Mouse (Mus musculus): ENCODE results near the gene Fank1. TPM values are rescaled to one million over a fixed set of nuclear protein-coding genes. Genes with fewer than 3 reads are reported as not detected.

The Fank1 gene
- polyA plus RNA-seq, 1 experiment from 2014 or later: 0.64 TPM

GRCm38 (mm10) chr7:133744209-133744608 is 32.5 kb upstream of the Fank1 start:
- no peaks in the 10 kb centered on the region for H3K9me3 ChIP-seq (ENCODE audit: control insufficient read depth, low read length)
- H3K36me3 ChIP-seq (ENCODE audit: control insufficient read depth, insufficient read depth, low read length): peaks cover 23% of the 10 kb centered on the region
- no peak overlapping the region for H3K4me3 ChIP-seq (ENCODE audit: low read depth, low read length)
- WGBS: 71% methylated on average over 1 of the region's 1 CpGs
- H3K9ac ChIP-seq (ENCODE audit: low read length): no peak overlapping the region
- no peak overlapping the region for H3K4me2 ChIP-seq (ENCODE audit: low read length)
- no peaks in the 10 kb centered on the region for H3K27me3 ChIP-seq (replicated peaks; ENCODE audit: control insufficient read depth, insufficient read depth, low read length)
- ATAC-seq (replicated peaks; ENCODE audit: low FRiP score, low TSS enrichment, low read depth) (no peak), DNase-seq (ENCODE audit: low spot score) (no peak)
- peaks cover 7% of the 10 kb centered on the region for H3K4me1 ChIP-seq (replicated peaks; ENCODE audit: control insufficient read depth, insufficient read depth, low read length)
- no peak overlapping the region for H3K27ac ChIP-seq (ENCODE audit: low read depth)

- DNase-seq (ENCODE audit: low spot score): no peak
- no peak for ATAC-seq (replicated peaks; ENCODE audit: low FRiP score, low TSS enrichment, low read depth)
- Histone ChIP-seq H3K9ac (ENCODE audit: low read length) (no peak overlapping the region), H3K27me3 (replicated peaks; ENCODE audit: control insufficient read depth, insufficient read depth, low read length) (no peaks in the 10 kb centered on the region), H3K4me1 (replicated peaks; ENCODE audit: control insufficient read depth, insufficient read depth, low read length) (peaks cover 7% of the 10 kb centered on the region), H3K4me3 (ENCODE audit: low read depth, low read length) (no peak overlapping the region), H3K9me3 (ENCODE audit: control insufficient read depth, low read length) (no peaks in the 10 kb centered on the region), H3K27ac (ENCODE audit: low read depth) (no peak overlapping the region), H3K36me3 (ENCODE audit: control insufficient read depth, insufficient read depth, low read length) (peaks cover 18% of the 10 kb centered on the region), H3K4me2 (ENCODE audit: low read length) (no peak overlapping the region)
- 41% methylated on average over 4 of the region's 4 CpGs for WGBS
Measured at GRCm38 (mm10) chr7:133744701-133745100, 32.0 kb upstream of the Fank1 start.

- WGBS: 79% methylated on average over 8 of the region's 8 CpGs
- no peaks in the 10 kb centered on the region for H3K9me3 ChIP-seq (ENCODE audit: control insufficient read depth, low read length)
- H3K27ac ChIP-seq (ENCODE audit: low read depth): no peak overlapping the region
- no peaks in the 10 kb centered on the region for H3K27me3 ChIP-seq (replicated peaks; ENCODE audit: control insufficient read depth, insufficient read depth, low read length)
- H3K36me3 ChIP-seq (ENCODE audit: control insufficient read depth, insufficient read depth, low read length): 0 out of 2 replicates have a peak, but pooled peaks cover 1% of the 10 kb centered on the region
- DNase-seq (ENCODE audit: low spot score) (no peak), ATAC-seq (replicated peaks; ENCODE audit: low FRiP score, low TSS enrichment, low read depth) (no peak)
- no peak overlapping the region for H3K4me2 ChIP-seq (ENCODE audit: low read length)
- peaks cover 7% of the 10 kb centered on the region for H3K4me1 ChIP-seq (replicated peaks; ENCODE audit: control insufficient read depth, insufficient read depth, low read length)
- no peak overlapping the region for H3K4me3 ChIP-seq (ENCODE audit: low read depth, low read length)
- H3K9ac ChIP-seq (ENCODE audit: low read length): no peak overlapping the region
Measured at GRCm38 (mm10) chr7:133747372-133747771, 29.3 kb upstream of the Fank1 start.

- Histone ChIP-seq H3K9me3 (ENCODE audit: control insufficient read depth, low read length) (no peaks in the 10 kb centered on the region), H3K36me3 (ENCODE audit: control insufficient read depth, insufficient read depth, low read length) (no peaks in the 10 kb centered on the region), H3K4me1 (replicated peaks; ENCODE audit: control insufficient read depth, insufficient read depth, low read length) (peaks cover 7% of the 10 kb centered on the region), H3K4me3 (ENCODE audit: low read depth, low read length) (no peak overlapping the region), H3K4me2 (ENCODE audit: low read length) (no peak overlapping the region), H3K27me3 (replicated peaks; ENCODE audit: control insufficient read depth, insufficient read depth, low read length) (no peaks in the 10 kb centered on the region), H3K9ac (ENCODE audit: low read length) (no peak overlapping the region), H3K27ac (ENCODE audit: low read depth) (no peak overlapping the region)
- DNase-seq (ENCODE audit: low spot score): no peak
- WGBS: 74% methylated on average over 14 of the region's 14 CpGs
- ATAC-seq (replicated peaks; ENCODE audit: low FRiP score, low TSS enrichment, low read depth): no peak
Measured at GRCm38 (mm10) chr7:133748753-133749152, 27.9 kb upstream of the Fank1 start.

GRCm38 (mm10) chr7:133750666-133751065 is 26.0 kb upstream of the Fank1 start:
- Histone ChIP-seq H3K9me3 (ENCODE audit: control insufficient read depth, low read length) (no peaks in the 10 kb centered on the region), H3K4me3 (ENCODE audit: low read depth, low read length) (no peak overlapping the region), H3K27me3 (replicated peaks; ENCODE audit: control insufficient read depth, insufficient read depth, low read length) (no peaks in the 10 kb centered on the region), H3K9ac (ENCODE audit: low read length) (no peak overlapping the region), H3K36me3 (ENCODE audit: control insufficient read depth, insufficient read depth, low read length) (no peaks in the 10 kb centered on the region), H3K4me2 (ENCODE audit: low read length) (no peak overlapping the region), H3K27ac (ENCODE audit: low read depth) (no peak overlapping the region), H3K4me1 (replicated peaks; ENCODE audit: control insufficient read depth, insufficient read depth, low read length) (no peaks in the 10 kb centered on the region; the same call in 1 of the 2 replicates)
- ATAC-seq (replicated peaks; ENCODE audit: low FRiP score, low TSS enrichment, low read depth) (no peak), DNase-seq (ENCODE audit: low spot score) (no peak)
- 64% methylated on average over 5 of the region's 5 CpGs for WGBS

GRCm38 (mm10) chr7:133751163-133751562 is 25.5 kb upstream of the Fank1 start:
- Histone ChIP-seq H3K9me3 (ENCODE audit: control insufficient read depth, low read length) (no peaks in the 10 kb centered on the region), H3K4me3 (ENCODE audit: low read depth, low read length) (no peak overlapping the region), H3K9ac (ENCODE audit: low read length) (no peak overlapping the region), H3K4me1 (replicated peaks; ENCODE audit: control insufficient read depth, insufficient read depth, low read length) (no peaks in the 10 kb centered on the region; the same call in 1 of the 2 replicates), H3K27ac (ENCODE audit: low read depth) (no peak overlapping the region), H3K36me3 (ENCODE audit: control insufficient read depth, insufficient read depth, low read length) (no peaks in the 10 kb centered on the region), H3K4me2 (ENCODE audit: low read length) (no peak overlapping the region), H3K27me3 (replicated peaks; ENCODE audit: control insufficient read depth, insufficient read depth, low read length) (no peaks in the 10 kb centered on the region)
- DNase-seq (ENCODE audit: low spot score) (no peak), ATAC-seq (replicated peaks; ENCODE audit: low FRiP score, low TSS enrichment, low read depth) (no peak)
- WGBS: 83% methylated on average over 5 of the region's 5 CpGs

- H3K4me3 ChIP-seq (ENCODE audit: low read depth, low read length): no peak overlapping the region
- no peak overlapping the region for H3K9ac ChIP-seq (ENCODE audit: low read length)
- H3K9me3 ChIP-seq (ENCODE audit: control insufficient read depth, low read length): 0 out of 2 replicates have a peak, but pooled peaks cover 5% of the 10 kb centered on the region
- no peak overlapping the region for H3K4me2 ChIP-seq (ENCODE audit: low read length)
- ATAC-seq (replicated peaks; ENCODE audit: low FRiP score, low TSS enrichment, low read depth) (no peak), DNase-seq (ENCODE audit: low spot score) (no peak)
- no peaks in the 10 kb centered on the region for H3K27me3 ChIP-seq (replicated peaks; ENCODE audit: control insufficient read depth, insufficient read depth, low read length)
- no peak overlapping the region for H3K27ac ChIP-seq (ENCODE audit: low read depth)
- H3K4me1 ChIP-seq (replicated peaks; ENCODE audit: control insufficient read depth, insufficient read depth, low read length): no peaks in the 10 kb centered on the region; the same call in 1 of the 2 replicates
- WGBS: 62% methylated on average over 5 of the region's 5 CpGs
- peaks cover 4% of the 10 kb centered on the region; the same call in 1 of the 2 replicates for H3K36me3 ChIP-seq (ENCODE audit: control insufficient read depth, insufficient read depth, low read length)
Measured at GRCm38 (mm10) chr7:133757961-133758455, 18.7 kb upstream of the Fank1 start.

- ATAC-seq (replicated peaks; ENCODE audit: low FRiP score, low TSS enrichment, low read depth) (no peak), DNase-seq (ENCODE audit: low spot score) (no peak)
- Histone ChIP-seq H3K27ac (ENCODE audit: low read depth) (no peak overlapping the region), H3K4me1 (replicated peaks; ENCODE audit: control insufficient read depth, insufficient read depth, low read length) (no peaks in the 10 kb centered on the region; the same call in 1 of the 2 replicates), H3K36me3 (ENCODE audit: control insufficient read depth, insufficient read depth, low read length) (peaks cover 4% of the 10 kb centered on the region; the same call in 1 of the 2 replicates), H3K9ac (ENCODE audit: low read length) (no peak overlapping the region), H3K27me3 (replicated peaks; ENCODE audit: control insufficient read depth, insufficient read depth, low read length) (no peaks in the 10 kb centered on the region), H3K4me3 (ENCODE audit: low read depth, low read length) (no peak overlapping the region), H3K4me2 (ENCODE audit: low read length) (no peak overlapping the region), H3K9me3 (ENCODE audit: control insufficient read depth, low read length) (0 out of 2 replicates have a peak, but pooled peaks cover 5% of the 10 kb centered on the region)
- 92% methylated on average over 4 of the region's 5 CpGs for WGBS
Measured at GRCm38 (mm10) chr7:133758716-133759115, 17.9 kb upstream of the Fank1 start.

Measured in intestine, embryonic 14.5 days (tissue).